18 mouse cellular contexts compared by ENCODE assay signal in the genomic region with DNA sequence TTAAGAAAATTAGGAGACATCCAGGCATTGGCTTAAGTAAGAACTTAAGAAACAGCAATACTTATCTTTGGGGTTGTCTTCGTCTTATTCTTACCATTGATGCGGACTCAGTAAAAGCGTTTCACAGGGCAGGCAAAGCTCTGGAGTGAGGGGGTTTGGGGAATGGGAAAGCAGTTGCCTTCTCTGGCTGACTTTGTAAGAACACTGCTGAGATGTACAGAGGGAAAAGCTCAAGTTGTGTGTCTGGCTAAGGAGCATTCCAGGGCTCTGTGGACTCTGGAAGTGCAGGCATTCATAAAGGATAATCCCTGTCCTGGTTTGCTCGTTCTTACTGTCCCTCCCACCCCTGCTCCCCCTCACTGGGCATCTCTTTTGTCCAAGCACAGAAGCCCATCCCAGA.
DNase-seq lines count a peak whose midpoint lies in the region; ATAC-seq and TF ChIP-seq lines count a peak whose summit lies in the region.
"Had no signal": no experiment of that assay in that cellular context is flagged by ENCODE, and none has a peak within 500 bp of the region (broad histone marks: within the 10 kb centered on the region; RNA-seq: fewer than 3 reads in every experiment).

No protein-coding gene starts in this region.

- no peaks in the 10 kb centered on the region for H3K9me3 ChIP-seq in midbrain, embryonic 10.5 days (replicated peaks)
- no peaks in the 10 kb centered on the region for H3K9me3 ChIP-seq in midbrain, postnatal 0 days (ENCODE audit: low read length)
- H3K9me3 ChIP-seq in midbrain, embryonic 12.5 days: no peaks in the 10 kb centered on the region
- no peaks in the 10 kb centered on the region for H3K9me3 ChIP-seq in midbrain, embryonic 15.5 days
- H3K9me3 ChIP-seq: embryonic facial prominence, embryonic 10.5 days; embryonic facial prominence, embryonic 12.5 days; forebrain, embryonic 13.5 days; forebrain, embryonic 15.5 days had no signal

- no peak overlapping the region for H3K4me3 ChIP-seq in midbrain, embryonic 10.5 days
- no peak overlapping the region for H3K4me3 ChIP-seq in midbrain, postnatal 0 days (ENCODE audit: low read depth, low read length)
- no peak overlapping the region for H3K4me3 ChIP-seq in midbrain, embryonic 12.5 days
- H3K4me3 ChIP-seq in midbrain, embryonic 15.5 days: no peak overlapping the region
- H3K4me3 ChIP-seq: embryonic facial prominence, embryonic 10.5 days; embryonic facial prominence, embryonic 12.5 days; forebrain, embryonic 13.5 days; forebrain, embryonic 15.5 days had no signal

- H3K36me3 ChIP-seq in midbrain, embryonic 10.5 days: no peaks in the 10 kb centered on the region
- no peaks in the 10 kb centered on the region for H3K36me3 ChIP-seq in midbrain, postnatal 0 days (ENCODE audit: insufficient read depth, low read length)
- H3K36me3 ChIP-seq in midbrain, embryonic 12.5 days: no peaks in the 10 kb centered on the region
- no peaks in the 10 kb centered on the region for H3K36me3 ChIP-seq in midbrain, embryonic 15.5 days (replicated peaks)
- H3K36me3 ChIP-seq: embryonic facial prominence, embryonic 10.5 days; embryonic facial prominence, embryonic 12.5 days; forebrain, embryonic 15.5 days had no signal

- peaks cover 8% of the 10 kb centered on the region; the same call in 1 of the 2 replicates for H3K27me3 ChIP-seq in midbrain, embryonic 10.5 days (ENCODE audit: low read depth, poor library complexity, severe bottlenecking)
- no peaks in the 10 kb centered on the region for H3K27me3 ChIP-seq in midbrain, postnatal 0 days (ENCODE audit: insufficient read depth, low read length)
- peaks cover 3% of the 10 kb centered on the region; the same call in 1 of the 2 replicates for H3K27me3 ChIP-seq in midbrain, embryonic 12.5 days
- H3K27me3 ChIP-seq in midbrain, embryonic 15.5 days (replicated peaks): no peaks in the 10 kb centered on the region
- H3K27me3 ChIP-seq: embryonic facial prominence, embryonic 12.5 days; forebrain, embryonic 13.5 days; forebrain, embryonic 15.5 days had no signal

- no peak for ATAC-seq in midbrain, postnatal 0 days (ENCODE audit: low FRiP score)
- ATAC-seq in midbrain, embryonic 12.5 days (ENCODE audit: low FRiP score, low read depth): peak; percentile 57
- ATAC-seq in midbrain, embryonic 15.5 days (replicated peaks): no peak
- ATAC-seq: forebrain, embryonic 13.5 days; forebrain, embryonic 15.5 days; forebrain, postnatal 0 days had no signal

- H3K27ac ChIP-seq in midbrain, embryonic 10.5 days (replicated peaks): 0 out of 2 replicates have a peak overlapping the region, but pooled peaks have one; percentile 17
- H3K27ac ChIP-seq in midbrain, postnatal 0 days (ENCODE audit: low read depth, low read length): no peak overlapping the region
- H3K27ac ChIP-seq in midbrain, embryonic 12.5 days (replicated peaks): no peak overlapping the region
- no peak overlapping the region for H3K27ac ChIP-seq in midbrain, embryonic 15.5 days
- H3K27ac ChIP-seq: embryonic facial prominence, embryonic 10.5 days; embryonic facial prominence, embryonic 12.5 days; forebrain, embryonic 13.5 days; forebrain, embryonic 15.5 days had no signal

- no peak for TF ChIP-seq CTCF in midbrain, postnatal 0 days (IDR thresholded peaks at IDR 0.05)

- peaks cover 32% of the 10 kb centered on the region for H3K4me1 ChIP-seq in midbrain, embryonic 10.5 days
- no peaks in the 10 kb centered on the region for H3K4me1 ChIP-seq in midbrain, postnatal 0 days (ENCODE audit: insufficient read depth, low read length)
- peaks cover 14% of the 10 kb centered on the region for H3K4me1 ChIP-seq in midbrain, embryonic 12.5 days
- H3K4me1 ChIP-seq in midbrain, embryonic 15.5 days: peaks cover 12% of the 10 kb centered on the region; the same call in 1 of the 2 replicates

- no peak overlapping the region for H3K4me2 ChIP-seq in midbrain, postnatal 0 days (ENCODE audit: low read depth, low read length, poor library complexity, severe bottlenecking)
- H3K4me2 ChIP-seq in midbrain, embryonic 12.5 days (replicated peaks): no peak overlapping the region
- H3K4me2 ChIP-seq in midbrain, embryonic 15.5 days: no peak overlapping the region
- H3K4me2 ChIP-seq: embryonic facial prominence, embryonic 12.5 days; forebrain, embryonic 13.5 days; forebrain, embryonic 15.5 days had no signal

- peak; percentile 17 for DNase-seq in midbrain, embryonic 10.5 days (ENCODE audit: low spot score)
- no peak for DNase-seq in midbrain, postnatal 0 days (ENCODE audit: low spot score)
- no peak for DNase-seq in lung, postnatal 10 days
- DNase-seq: adrenal gland, adult 2 months; adrenal gland, postnatal 10 days; adrenal gland, postnatal 25 days; cerebellum, adult 11-12 months; cerebellum, adult 2 months; cerebellum, adult 9-10 months; cerebellum, postnatal 10 days; cerebellum, postnatal 25 days; forebrain, postnatal 0 days had no signal

- H3K9ac ChIP-seq in midbrain, postnatal 0 days (replicated peaks; ENCODE audit: low read length, poor library complexity, severe bottlenecking): no peak overlapping the region
- H3K9ac ChIP-seq in midbrain, embryonic 12.5 days (replicated peaks): no peak overlapping the region
- no peak overlapping the region for H3K9ac ChIP-seq in midbrain, embryonic 15.5 days
- H3K9ac ChIP-seq: embryonic facial prominence, embryonic 12.5 days; forebrain, embryonic 13.5 days; forebrain, embryonic 15.5 days; forebrain, postnatal 0 days had no signal

- 44% methylated on average over 4 of the region's 4 CpGs for WGBS in midbrain, embryonic 10.5 days
- whole genome bisulfite sequencing in midbrain, postnatal 0 days: 51% methylated on average over 4 of the region's 4 CpGs
- 39% methylated on average over 4 of the region's 4 CpGs for WGBS in midbrain, embryonic 12.5 days
- 46% methylated on average over 4 of the region's 4 CpGs for WGBS in midbrain, embryonic 15.5 days
